Mouse (Mus musculus): ENCODE measurements around the gene Ccdc62. TPM values are rescaled to one million over a fixed set of nuclear protein-coding genes. Genes with fewer than 3 reads are reported as not detected.

Ccdc62 gene
- polyA plus RNA-seq, 1 experiment from 2014 or later = 6.2 TPM

GRCm38 (mm10) chr5:123989941-123990885 is 59.7 kb downstream of the Ccdc62 start:
- H3K9ac ChIP-seq (ENCODE audit: low read depth, low read length) = no peak overlapping the region
- 63% methylated on average over 20 of the region's 20 CpGs for WGBS

GRCm38 (mm10) chr5:123991321-123991720 is 60.8 kb downstream of the Ccdc62 start:
- peaks cover 8% of the 10 kb centered on the region; the same call in 1 of the 2 replicates for H3K36me3 ChIP-seq (ENCODE audit: control insufficient read depth, insufficient read depth, low read length)
- WGBS = 73% methylated on average over 6 of the region's 6 CpGs
- no peaks in the 10 kb centered on the region for H3K9me3 ChIP-seq (ENCODE audit: control insufficient read depth, low read length)
- no peak overlapping the region; the same call in 1 of the 2 replicates for H3K9ac ChIP-seq (ENCODE audit: low read depth, low read length)
- ATAC-seq (ENCODE audit: low FRiP score, low TSS enrichment) = no peak
- H3K27me3 ChIP-seq (ENCODE audit: control insufficient read depth, insufficient read depth, low read length) = no peaks in the 10 kb centered on the region
- no peak overlapping the region for H3K4me2 ChIP-seq (replicated peaks; ENCODE audit: low read depth, low read length)
- no peak overlapping the region for H3K4me3 ChIP-seq (ENCODE audit: low read length)
- peaks cover 24% of the 10 kb centered on the region for H3K4me1 ChIP-seq (ENCODE audit: control insufficient read depth, insufficient read depth, low read length)
- no peak overlapping the region for H3K27ac ChIP-seq (ENCODE audit: low read depth, low read length)

More at GRCm38 (mm10) chr5:123989941-123990885, 59.7 kb downstream of the Ccdc62 start:
- no peak overlapping the region for H3K4me3 ChIP-seq (ENCODE audit: low read length)
- H3K27ac ChIP-seq (ENCODE audit: low read depth, low read length) = no peak overlapping the region
- ATAC-seq (ENCODE audit: low FRiP score, low TSS enrichment) = no peak
- H3K36me3 ChIP-seq (ENCODE audit: control insufficient read depth, insufficient read depth, low read length) = peaks cover 8% of the 10 kb centered on the region; the same call in 1 of the 2 replicates
- H3K27me3 ChIP-seq (ENCODE audit: control insufficient read depth, insufficient read depth, low read length) = no peaks in the 10 kb centered on the region
- peaks cover 24% of the 10 kb centered on the region for H3K4me1 ChIP-seq (ENCODE audit: control insufficient read depth, insufficient read depth, low read length)
- H3K4me2 ChIP-seq (replicated peaks; ENCODE audit: low read depth, low read length) = no peak overlapping the region
- H3K9me3 ChIP-seq (ENCODE audit: control insufficient read depth, low read length) = no peaks in the 10 kb centered on the region

- Histone ChIP-seq H3K4me1 (ENCODE audit: control insufficient read depth, insufficient read depth, low read length) (peaks cover 15% of the 10 kb centered on the region), H3K9me3 (ENCODE audit: control insufficient read depth, low read length) (no peaks in the 10 kb centered on the region), H3K4me3 (ENCODE audit: low read length) (no peak overlapping the region), H3K9ac (ENCODE audit: low read depth, low read length) (no peak overlapping the region), H3K27ac (ENCODE audit: low read depth, low read length) (no peak overlapping the region), H3K36me3 (ENCODE audit: control insufficient read depth, insufficient read depth, low read length) (peaks cover 8% of the 10 kb centered on the region; the same call in 1 of the 2 replicates), H3K27me3 (ENCODE audit: control insufficient read depth, insufficient read depth, low read length) (no peaks in the 10 kb centered on the region), H3K4me2 (replicated peaks; ENCODE audit: low read depth, low read length) (no peak overlapping the region)
- WGBS = 70% methylated on average over 10 of the region's 10 CpGs
- ATAC-seq (ENCODE audit: low FRiP score, low TSS enrichment) = no peak
Observed at GRCm38 (mm10) chr5:123992193-123992637, 61.7 kb downstream of the Ccdc62 start.

- peak; percentile 37; the same call in 1 of the 2 replicates for ATAC-seq (ENCODE audit: low FRiP score, low TSS enrichment)
- WGBS = 30% methylated on average over 5 of the region's 5 CpGs
- Histone ChIP-seq H3K4me1 (ENCODE audit: control insufficient read depth, insufficient read depth, low read length) (peaks cover 13% of the 10 kb centered on the region), H3K9me3 (ENCODE audit: control insufficient read depth, low read length) (no peaks in the 10 kb centered on the region), H3K27ac (ENCODE audit: low read depth, low read length) (no peak overlapping the region), H3K4me3 (ENCODE audit: low read length) (no peak overlapping the region), H3K4me2 (replicated peaks; ENCODE audit: low read depth, low read length) (no peak overlapping the region), H3K27me3 (ENCODE audit: control insufficient read depth, insufficient read depth, low read length) (no peaks in the 10 kb centered on the region), H3K36me3 (ENCODE audit: control insufficient read depth, insufficient read depth, low read length) (peaks cover 8% of the 10 kb centered on the region; the same call in 1 of the 2 replicates), H3K9ac (ENCODE audit: low read depth, low read length) (no peak overlapping the region)
Observed at GRCm38 (mm10) chr5:123992794-123993193, 62.3 kb downstream of the Ccdc62 start.

- no peak for ATAC-seq (ENCODE audit: low FRiP score, low TSS enrichment)
- H3K9ac ChIP-seq (ENCODE audit: low read depth, low read length) = no peak overlapping the region
- H3K4me3 ChIP-seq (ENCODE audit: low read length) = no peak overlapping the region
- H3K4me1 ChIP-seq (ENCODE audit: control insufficient read depth, insufficient read depth, low read length) = peaks cover 6% of the 10 kb centered on the region
- H3K36me3 ChIP-seq (ENCODE audit: control insufficient read depth, insufficient read depth, low read length) = peaks cover 8% of the 10 kb centered on the region; the same call in 1 of the 2 replicates
- WGBS = 81% methylated on average over 7 of the region's 7 CpGs
- no peak overlapping the region for H3K4me2 ChIP-seq (replicated peaks; ENCODE audit: low read depth, low read length)
- H3K27me3 ChIP-seq (ENCODE audit: control insufficient read depth, insufficient read depth, low read length) = no peaks in the 10 kb centered on the region
- no peak overlapping the region for H3K27ac ChIP-seq (ENCODE audit: low read depth, low read length)
- no peaks in the 10 kb centered on the region for H3K9me3 ChIP-seq (ENCODE audit: control insufficient read depth, low read length)
Observed at GRCm38 (mm10) chr5:123993263-123994036, 63.0 kb downstream of the Ccdc62 start.

- no peak overlapping the region for H3K27ac ChIP-seq (ENCODE audit: low read depth, low read length)
- no peak overlapping the region for H3K9ac ChIP-seq (ENCODE audit: low read depth, low read length)
- no peaks in the 10 kb centered on the region for H3K27me3 ChIP-seq (ENCODE audit: control insufficient read depth, insufficient read depth, low read length)
- H3K4me2 ChIP-seq (replicated peaks; ENCODE audit: low read depth, low read length) = no peak overlapping the region
- H3K4me1 ChIP-seq (ENCODE audit: control insufficient read depth, insufficient read depth, low read length) = no peaks in the 10 kb centered on the region
- peaks cover 8% of the 10 kb centered on the region; the same call in 1 of the 2 replicates for H3K36me3 ChIP-seq (ENCODE audit: control insufficient read depth, insufficient read depth, low read length)
- WGBS = 93% methylated on average over 7 of the region's 7 CpGs
- ATAC-seq (ENCODE audit: low FRiP score, low TSS enrichment) = no peak
- no peak overlapping the region for H3K4me3 ChIP-seq (ENCODE audit: low read length)
- H3K9me3 ChIP-seq (ENCODE audit: control insufficient read depth, low read length) = no peaks in the 10 kb centered on the region
Observed at GRCm38 (mm10) chr5:123994468-123994867, 64.0 kb downstream of the Ccdc62 start.

- 55% methylated on average over 6 of the region's 6 CpGs for whole genome bisulfite sequencing
- H3K36me3 ChIP-seq (ENCODE audit: control insufficient read depth, insufficient read depth, low read length) = peaks cover 6% of the 10 kb centered on the region; the same call in 1 of the 2 replicates
- ATAC-seq (ENCODE audit: low FRiP score, low TSS enrichment) = no peak
Observed at GRCm38 (mm10) chr5:123995388-123995787, 64.9 kb downstream of the Ccdc62 start.

GRCm38 (mm10) chr5:123996194-123996593 is 65.7 kb downstream of the Ccdc62 start:
- Histone ChIP-seq H3K27ac (ENCODE audit: low read depth, low read length) (no peak overlapping the region), H3K9ac (ENCODE audit: low read depth, low read length) (no peak overlapping the region), H3K4me3 (ENCODE audit: low read length) (no peak overlapping the region), H3K36me3 (ENCODE audit: control insufficient read depth, insufficient read depth, low read length) (peaks cover 7% of the 10 kb centered on the region; the same call in 1 of the 2 replicates), H3K27me3 (ENCODE audit: control insufficient read depth, insufficient read depth, low read length) (no peaks in the 10 kb centered on the region), H3K9me3 (ENCODE audit: control insufficient read depth, low read length) (no peaks in the 10 kb centered on the region), H3K4me2 (replicated peaks; ENCODE audit: low read depth, low read length) (no peak overlapping the region), H3K4me1 (ENCODE audit: control insufficient read depth, insufficient read depth, low read length) (no peaks in the 10 kb centered on the region)
- ATAC-seq (ENCODE audit: low FRiP score, low TSS enrichment) = no peak
- WGBS = 83% methylated on average over 10 of the region's 10 CpGs

More at GRCm38 (mm10) chr5:123995388-123995787, 64.9 kb downstream of the Ccdc62 start:
- Histone ChIP-seq H3K4me3 (ENCODE audit: low read length) (no peak overlapping the region), H3K9me3 (ENCODE audit: control insufficient read depth, low read length) (no peaks in the 10 kb centered on the region), H3K4me1 (ENCODE audit: control insufficient read depth, insufficient read depth, low read length) (no peaks in the 10 kb centered on the region), H3K9ac (ENCODE audit: low read depth, low read length) (no peak overlapping the region; the same call in 1 of the 2 replicates), H3K27ac (ENCODE audit: low read depth, low read length) (no peak overlapping the region), H3K27me3 (ENCODE audit: control insufficient read depth, insufficient read depth, low read length) (no peaks in the 10 kb centered on the region), H3K4me2 (replicated peaks; ENCODE audit: low read depth, low read length) (no peak overlapping the region)

Data from kidney, embryonic 14.5 days (tissue).